Mouse (Mus musculus) forebrain, embryonic 11.5 days (tissue): ENCODE data around the gene Ssxa1. TPM values are rescaled to one million over a fixed set of nuclear protein-coding genes. Genes with fewer than 3 reads are reported as not detected.
"Not testable (repeated sequence)": the region's sequence is repeated elsewhere in the genome, so short reads cannot be mapped to it uniquely, and the experiment has no call there.

ENCODE experiments used
- ATAC-seq: fragments of 200-750 bp; cut with Nextera tagmentation; replicated peaks from 2 replicates; pipeline ENCODE4 v1.8.0; 2017; ENCODE audit warnings: moderate TSS enrichment; ENCODE audit not compliant: low FRiP score
- DNase-seq: peaks from one replicate; pipeline ENCODE4 v3.0.0-alpha.2; 2017; ENCODE audit warnings: low spot score
- H3K27ac ChIP-seq: fragments of 300-500 bp; sonication (generic); 2 replicates; pipeline ENCODE4 v1.5.1; 2014; ENCODE audit warnings: low read depth, low read length
- H3K27me3 ChIP-seq: fragments of 300-500 bp; sonication (generic); 2 replicates; pipeline ENCODE4 v1.6.1; 2014; ENCODE audit warnings: mild to moderate bottlenecking, low read length, mixed read lengths; ENCODE audit not compliant: control insufficient read depth, insufficient read depth
- H3K36me3 ChIP-seq: fragments of 300-500 bp; sonication (generic); 2 replicates; pipeline ENCODE4 v1.6.1; 2014; ENCODE audit warnings: mild to moderate bottlenecking, low read length, moderate library complexity, mixed read lengths; ENCODE audit not compliant: control insufficient read depth, insufficient read depth
- H3K4me1 ChIP-seq: fragments of 300-500 bp; sonication (generic); replicated peaks from 2 replicates; pipeline ENCODE4 v1.6.1; 2014; ENCODE audit warnings: low read length, mixed read lengths; ENCODE audit not compliant: control insufficient read depth, insufficient read depth
- H3K4me2 ChIP-seq: fragments of 300-500 bp; sonication (generic); 2 replicates; pipeline ENCODE4 v1.6.1; 2014; ENCODE audit warnings: low read depth, mild to moderate bottlenecking, low read length, moderate library complexity, mixed read lengths; ENCODE audit not compliant: severe bottlenecking
- H3K4me3 ChIP-seq: fragments of 300-500 bp; sonication (generic); 2 replicates; pipeline ENCODE4 v1.5.1; 2014; ENCODE audit warnings: low read depth, low read length
- H3K9ac ChIP-seq: fragments of 300-500 bp; sonication (generic); 2 replicates; pipeline ENCODE4 v1.6.1; 2014; ENCODE audit warnings: low read length
- H3K9me3 ChIP-seq: fragments of 300-500 bp; sonication (generic); 2 replicates; pipeline ENCODE4 v1.6.1; 2016; ENCODE audit warnings: low read length, mixed read lengths; ENCODE audit not compliant: control insufficient read depth
- WGBS: fragments of 180-500 bp; shearing (Covaris S2); extraction: QIAGEN DNeasy Blood & Tissue Kit; methylation state at CpG from one replicate; pipeline ENCODE4 v1.1.7; 2014; 5-methylcytosine and 5-hydroxymethylcytosine counted together
- polyA plus RNA-seq: library from polyadenylated mRNA; unstranded; fragments of >200 nt; fragmentation: Nextera tagmentation; extraction: Ambion mirVana; gene quantifications from 2 replicates; pipeline ENCODE4 v1.2.1, GENCODE M21; 2014

The Ssxa1 gene
- polyA plus RNA-seq = not detected in 2 replicates

DNA sequence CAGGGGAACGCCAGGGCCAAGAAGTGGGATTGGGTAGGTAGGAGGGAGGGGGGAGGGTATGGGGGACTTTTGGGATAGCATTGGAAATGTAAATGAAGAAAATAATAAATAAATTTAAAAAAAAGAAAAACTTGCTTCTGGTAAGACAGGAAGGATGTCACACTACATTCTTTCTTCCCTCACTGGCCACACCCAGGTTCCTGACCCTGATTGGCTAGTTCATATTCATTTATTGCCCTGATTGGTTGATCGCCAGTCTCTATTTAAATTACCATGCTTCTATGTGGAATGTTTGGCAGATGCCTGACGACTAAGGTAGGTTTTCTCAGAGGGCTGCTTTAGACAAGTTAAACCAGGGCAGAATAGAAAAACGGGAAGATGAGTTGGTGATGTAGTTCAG is at the start of gene Ssxa1:
Gene Ssxa1 (plus strand): TSS at position 301 of the 400 bp plus-strand sequence.
- Histone ChIP-seq H3K4me2 (no peak within 1 kb of the TSS), H3K9me3 (no peaks in the 10 kb centered on the region), H3K4me3 (no peak within 1 kb of the TSS), H3K27me3 (no peaks in the 10 kb centered on the region), H3K36me3 (no peaks in the 10 kb centered on the region), H3K9ac (no peak within 1 kb of the TSS), H3K4me1 (no peaks in the 10 kb centered on the region), H3K27ac (no peak within 1 kb of the TSS)
- DNase-seq (no peak), ATAC-seq (no peak)
- WGBS = 74% methylated on average over 4 of the region's 4 CpGs

DNA sequence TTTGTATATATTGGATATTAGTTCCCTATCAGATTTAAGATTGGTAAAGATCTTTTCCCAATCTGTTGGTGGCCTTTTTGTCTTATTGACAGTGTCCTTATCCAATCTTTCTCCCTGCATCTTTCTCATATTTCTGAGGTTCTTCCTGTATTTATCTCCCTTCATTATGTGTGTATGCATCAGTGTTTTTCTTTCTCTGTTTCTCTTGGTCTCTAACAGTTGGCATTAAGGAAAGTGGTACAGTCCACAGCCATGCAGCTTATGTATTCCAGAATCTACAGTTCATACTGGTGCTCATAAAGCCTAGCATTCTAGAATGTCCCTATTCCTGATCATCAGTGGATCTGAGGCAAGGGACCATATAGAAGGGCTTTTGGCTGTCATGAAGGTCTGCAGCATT is 47.5 kb upstream of the Ssxa1 start, which contains the start of gene Spaca5:
Gene Spaca5 (plus strand): TSS at position 301 of the 400 bp plus-strand sequence.
- no peaks in the 10 kb centered on the region for H3K36me3 ChIP-seq
- ATAC-seq = no peak
- no peak for DNase-seq
- no peaks in the 10 kb centered on the region for H3K27me3 ChIP-seq
- no peak within 1 kb of the TSS for H3K4me3 ChIP-seq
- no peak within 1 kb of the TSS for H3K27ac ChIP-seq
- no peak within 1 kb of the TSS for H3K4me2 ChIP-seq
- H3K9ac ChIP-seq = no peak within 1 kb of the TSS
- no peaks in the 10 kb centered on the region for H3K9me3 ChIP-seq
- no peaks in the 10 kb centered on the region for H3K4me1 ChIP-seq

DNA sequence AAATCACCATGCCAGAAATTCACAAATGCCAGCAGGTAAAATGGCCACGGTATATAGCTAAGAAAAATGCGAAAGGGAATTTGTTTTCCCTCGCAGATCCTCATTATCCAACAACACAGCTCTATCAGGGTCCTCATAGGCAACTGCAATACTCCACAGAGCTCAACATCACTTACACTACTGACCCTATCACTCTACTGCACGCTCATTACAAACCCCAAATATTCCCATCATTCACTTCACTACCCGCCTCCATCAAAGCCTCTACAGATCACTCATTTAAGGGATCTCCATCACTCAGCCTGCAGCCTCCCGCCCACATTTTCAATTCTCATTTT is 27.0 kb upstream of the Ssxa1 start:
- H3K36me3 ChIP-seq = no peaks in the 10 kb centered on the region
- peak overlapping the region; percentile 45 for H3K4me2 ChIP-seq
- DNase-seq = no peak
- no peaks in the 10 kb centered on the region for H3K4me1 ChIP-seq
- peak overlapping the region; percentile 55 for H3K9ac ChIP-seq
- WGBS = 37% methylated on average over 6 of the region's 6 CpGs
- H3K27ac ChIP-seq = no peak overlapping the region
- peak overlapping the region; percentile 39 for H3K4me3 ChIP-seq
- H3K27me3 ChIP-seq = no peaks in the 10 kb centered on the region
- no peaks in the 10 kb centered on the region for H3K9me3 ChIP-seq
- peak; percentile 55 for ATAC-seq

DNA sequence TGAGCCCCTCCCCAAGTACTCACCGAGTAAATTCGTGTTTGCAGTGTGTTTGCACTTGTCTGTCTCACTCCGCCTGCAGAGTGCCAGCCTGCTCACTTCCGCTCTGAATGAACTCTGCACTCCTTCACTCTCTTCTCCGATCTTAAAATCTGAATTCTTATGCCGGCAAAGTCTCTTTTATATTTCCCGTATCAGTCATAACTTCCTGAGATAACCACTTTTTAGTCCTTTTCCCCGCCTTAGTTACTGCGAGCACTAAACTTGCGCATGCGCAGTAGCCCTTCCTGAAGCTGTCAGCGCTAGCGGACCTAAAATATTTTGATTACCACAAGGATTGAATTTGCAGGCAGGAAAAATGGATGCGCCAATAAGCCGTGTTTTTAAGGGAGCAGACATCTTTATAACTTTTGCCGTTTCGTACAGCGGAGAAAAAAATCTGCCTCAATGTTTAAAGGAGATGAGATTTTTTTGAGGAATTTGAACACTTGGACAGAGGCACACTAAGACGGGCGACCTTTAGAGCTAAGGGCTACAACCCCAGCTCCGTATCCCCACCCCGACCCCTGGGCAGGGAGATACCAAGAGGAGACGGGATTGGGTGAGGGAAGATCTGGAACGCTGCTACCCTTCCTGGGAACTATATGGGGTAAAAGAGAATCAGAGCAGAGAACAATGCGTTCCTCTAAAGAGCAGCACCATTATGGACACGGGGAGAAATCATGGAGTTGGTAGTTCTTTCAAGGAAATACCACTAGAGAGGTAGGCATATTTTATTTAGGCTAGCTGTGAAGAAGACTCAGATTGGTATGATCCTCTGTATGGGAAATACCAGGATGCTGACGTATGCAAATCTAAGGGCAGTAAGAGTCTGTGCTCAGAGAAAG is 26.4 kb upstream of the Ssxa1 start, which contains the start of gene Zfp300:
Gene Zfp300 (minus strand): TSS at position 545 of the 884 bp plus-strand sequence.
- Histone ChIP-seq H3K4me3 (peak within 1 kb of the TSS; percentile 39), H3K27me3 (no peaks in the 10 kb centered on the region), H3K4me2 (peak within 1 kb of the TSS; percentile 45), H3K36me3 (no peaks in the 10 kb centered on the region), H3K9me3 (no peaks in the 10 kb centered on the region), H3K4me1 (no peaks in the 10 kb centered on the region), H3K9ac (peak within 1 kb of the TSS; percentile 55), H3K27ac (peak within 1 kb of the TSS; percentile 31; the same call in 1 of the 2 replicates)
- DNase-seq = peak; percentile 69
- ATAC-seq = peak; percentile 91
- 21% methylated on average over 27 of the region's 27 CpGs for WGBS

GRCm38 (mm10) chrX:21089867-21090239 is 25.8 kb upstream of the Ssxa1 start:
- WGBS = 53% methylated on average over 7 of the region's 7 CpGs
- Histone ChIP-seq H3K4me1 (no peaks in the 10 kb centered on the region), H3K27me3 (no peaks in the 10 kb centered on the region), H3K27ac (no peak overlapping the region), H3K36me3 (no peaks in the 10 kb centered on the region), H3K9ac (no peak overlapping the region), H3K4me2 (peak overlapping the region; percentile 45), H3K4me3 (peak overlapping the region; percentile 39), H3K9me3 (no peaks in the 10 kb centered on the region)
- DNase-seq (no peak), ATAC-seq (no peak; the same call in 1 of the 2 replicates)

DNA sequence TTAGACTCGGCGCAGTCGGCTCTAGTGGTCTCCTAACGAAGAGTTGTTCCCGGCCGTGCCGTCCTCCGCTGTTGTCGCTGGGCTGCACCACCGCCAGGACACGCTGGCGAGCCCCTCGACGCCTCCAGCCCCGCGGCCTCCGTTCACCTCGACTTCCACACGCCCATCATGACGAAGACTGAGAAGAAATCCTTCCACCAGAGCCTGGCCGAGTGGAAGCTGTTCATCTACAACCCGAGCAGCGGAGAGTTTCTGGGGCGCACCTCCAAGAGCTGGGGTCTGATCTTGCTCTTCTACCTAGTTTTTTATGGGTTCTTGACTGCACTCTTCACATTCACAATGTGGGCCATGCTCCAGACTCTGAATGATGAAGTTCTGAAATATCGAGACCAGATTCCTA is 31.1 kb downstream of the Ssxa1 start:
- not testable (repeated sequence) for ATAC-seq, H3K4me1 ChIP-seq, H3K4me2 ChIP-seq, DNase-seq, H3K9me3 ChIP-seq, H3K4me3 ChIP-seq, H3K27ac ChIP-seq, H3K9ac ChIP-seq, H3K36me3 ChIP-seq, H3K27me3 ChIP-seq
- WGBS = 90% methylated on average over 24 of the region's 25 CpGs

Other genes starting within 250 kb of the Ssxa1 start
- gene Timp1, start 245.7 kb upstream of the Ssxa1 start, polyA plus RNA-seq = 5.8 and 7.4 TPM in 2 replicates
- 11.5 and 12.6 TPM in 2 replicates for gene Syn1, start 194.8 kb upstream of the Ssxa1 start, polyA plus RNA-seq
- gene Cfp, start 184.3 kb upstream of the Ssxa1 start, polyA plus RNA-seq = 4.5 and 5.7 TPM in 2 replicates
- gene Elk1, start 165.2 kb upstream of the Ssxa1 start, polyA plus RNA-seq = 9.9 and 10.0 TPM in 2 replicates
- gene Uxt, start 153.8 kb upstream of the Ssxa1 start, polyA plus RNA-seq = 56.2 and 62.6 TPM in 2 replicates
- gene Zfp182, start 53.5 kb upstream of the Ssxa1 start, polyA plus RNA-seq = 6.7 and 7.8 TPM in 2 replicates
- not detected in 2 replicates for gene Spaca5, start 47.4 kb upstream of the Ssxa1 start, polyA plus RNA-seq
- 1.7 and 2.6 TPM in 2 replicates for gene Zfp300, start 26.3 kb upstream of the Ssxa1 start, polyA plus RNA-seq
- gene Gm21876, start 59.8 kb downstream of the Ssxa1 start, polyA plus RNA-seq = not detected in 2 replicates